Mouse (Mus musculus) lung, postnatal 10 days (tissue): Measurements from ENCODE around the gene Cited2.
A peak's percentile ranks its signal among the peaks of the same experiment; 100 is the strongest.

Experiments
- DNase-seq: peaks from one replicate; pipeline ENCODE4 v3.0.0; 2021

The Cited2 gene

DNA sequence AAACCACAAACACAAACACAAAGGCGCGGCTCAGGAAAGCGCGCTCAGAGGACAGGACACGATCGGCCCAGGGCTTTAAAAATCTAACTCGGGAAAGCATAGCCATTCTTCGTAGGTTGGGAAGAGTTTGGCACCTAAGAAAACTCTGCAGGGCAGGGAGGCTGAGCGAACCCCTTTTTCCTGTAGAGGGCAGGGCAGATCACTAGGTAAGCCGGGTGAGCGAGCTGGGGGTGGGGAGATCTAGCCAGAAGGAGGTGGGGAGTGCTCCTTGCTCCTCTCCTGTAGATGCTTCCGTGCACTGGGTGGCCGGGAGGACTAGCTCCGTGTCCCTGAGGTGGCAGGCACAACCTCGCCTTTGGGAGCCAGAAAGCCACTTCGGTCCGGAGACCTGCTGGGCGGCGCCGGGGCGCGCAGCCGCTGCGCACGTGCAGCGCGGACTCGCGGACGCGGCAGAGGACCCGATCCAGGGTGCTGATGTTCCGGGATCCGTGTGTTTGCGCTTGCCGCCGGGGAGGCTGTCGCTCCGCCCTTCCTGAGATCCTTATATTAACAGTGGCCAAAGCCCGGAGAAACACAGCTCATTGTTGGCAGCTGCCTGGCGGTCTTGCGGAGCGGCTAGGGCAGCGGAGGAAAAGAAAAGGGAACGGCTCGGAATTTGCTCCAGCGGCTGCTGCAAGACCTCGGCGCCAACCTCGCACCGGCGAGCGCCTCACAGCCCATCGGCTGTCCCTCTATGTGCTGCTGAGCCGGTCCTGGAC, at the start of gene Cited2:
Cited2 (plus strand) TSS at position 566 of the 758 bp plus-strand sequence.
- DNase-seq: peak; percentile 97

DNA sequence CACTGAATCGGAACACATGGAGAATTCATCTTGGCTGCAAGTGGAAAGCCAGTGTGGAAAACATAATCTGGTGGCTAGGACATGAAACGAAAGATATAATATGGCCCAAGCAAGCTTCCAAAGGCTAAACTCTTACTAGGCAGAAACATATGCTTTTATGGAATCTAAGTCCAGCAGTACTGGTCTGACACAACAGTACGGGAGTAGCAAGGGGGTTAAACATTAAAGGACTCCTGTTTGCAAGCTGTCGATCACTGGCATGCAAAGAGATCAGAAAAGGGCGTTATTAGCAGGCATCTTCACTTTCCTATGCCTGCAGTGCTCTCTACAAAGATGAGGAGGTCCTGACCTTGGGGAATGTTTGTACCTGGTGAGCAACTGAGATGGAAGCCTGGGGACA, 48.6 kb upstream of the Cited2 start:
- DNase-seq: no peak

DNA sequence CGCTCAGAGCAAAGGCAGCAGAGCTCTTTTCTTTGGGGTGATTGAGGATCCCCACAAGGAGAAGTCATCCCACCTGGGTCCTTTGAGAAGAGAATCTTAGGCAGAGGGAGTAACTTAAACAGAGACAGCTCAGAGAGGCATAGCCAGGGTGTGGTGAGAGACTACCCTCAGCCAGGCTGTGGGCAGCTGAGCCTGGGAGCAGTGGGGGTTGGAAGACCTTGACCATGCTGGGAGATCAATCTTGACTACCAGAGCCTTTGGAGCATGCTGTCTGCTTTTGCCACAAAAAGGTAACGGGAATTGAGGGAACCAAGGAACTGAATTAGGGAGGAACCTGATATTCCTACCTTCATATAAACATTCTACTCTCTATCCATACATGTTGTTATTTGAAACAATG, 48.1 kb upstream of the Cited2 start:
- DNase-seq: no peak

DNA sequence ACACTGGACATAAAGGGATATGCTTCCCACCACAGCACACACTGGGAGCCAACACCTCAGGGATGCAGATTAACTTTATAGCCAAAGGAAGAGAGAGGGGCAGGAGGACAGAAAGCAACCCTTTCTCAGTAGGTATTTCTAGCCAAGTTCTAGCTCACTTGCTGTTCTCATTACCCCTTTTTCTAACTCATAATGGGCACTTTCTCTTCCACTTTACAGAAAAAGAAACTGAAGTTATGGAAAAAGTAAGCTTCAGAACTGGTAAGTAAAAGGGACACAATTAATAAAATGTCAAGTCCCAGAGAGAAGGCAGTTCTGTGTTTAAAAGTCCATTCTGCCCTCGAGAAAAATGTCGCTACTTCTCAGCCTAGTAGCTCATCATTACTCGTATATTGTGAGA, 46.6 kb upstream of the Cited2 start:
- no peak for DNase-seq

DNA sequence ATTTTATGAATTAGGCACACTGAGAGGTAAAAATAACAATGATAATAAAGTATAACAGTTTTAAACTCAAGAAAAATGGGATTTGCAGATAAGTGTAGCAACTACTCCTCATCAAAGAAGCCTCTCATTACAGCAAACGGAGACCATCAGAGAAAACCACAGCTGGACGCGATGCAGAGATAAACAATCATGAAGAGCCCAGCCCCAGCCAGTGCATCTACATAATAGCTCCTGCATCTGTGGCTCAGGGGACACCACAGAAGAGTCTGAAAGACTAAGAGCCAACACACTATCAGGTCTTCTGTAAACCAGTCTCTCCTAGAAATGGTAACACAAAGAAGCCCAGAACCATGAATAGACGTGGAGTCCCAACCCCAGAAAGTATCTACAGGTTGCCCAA, 45.7 kb upstream of the Cited2 start:
- no peak for DNase-seq

DNA sequence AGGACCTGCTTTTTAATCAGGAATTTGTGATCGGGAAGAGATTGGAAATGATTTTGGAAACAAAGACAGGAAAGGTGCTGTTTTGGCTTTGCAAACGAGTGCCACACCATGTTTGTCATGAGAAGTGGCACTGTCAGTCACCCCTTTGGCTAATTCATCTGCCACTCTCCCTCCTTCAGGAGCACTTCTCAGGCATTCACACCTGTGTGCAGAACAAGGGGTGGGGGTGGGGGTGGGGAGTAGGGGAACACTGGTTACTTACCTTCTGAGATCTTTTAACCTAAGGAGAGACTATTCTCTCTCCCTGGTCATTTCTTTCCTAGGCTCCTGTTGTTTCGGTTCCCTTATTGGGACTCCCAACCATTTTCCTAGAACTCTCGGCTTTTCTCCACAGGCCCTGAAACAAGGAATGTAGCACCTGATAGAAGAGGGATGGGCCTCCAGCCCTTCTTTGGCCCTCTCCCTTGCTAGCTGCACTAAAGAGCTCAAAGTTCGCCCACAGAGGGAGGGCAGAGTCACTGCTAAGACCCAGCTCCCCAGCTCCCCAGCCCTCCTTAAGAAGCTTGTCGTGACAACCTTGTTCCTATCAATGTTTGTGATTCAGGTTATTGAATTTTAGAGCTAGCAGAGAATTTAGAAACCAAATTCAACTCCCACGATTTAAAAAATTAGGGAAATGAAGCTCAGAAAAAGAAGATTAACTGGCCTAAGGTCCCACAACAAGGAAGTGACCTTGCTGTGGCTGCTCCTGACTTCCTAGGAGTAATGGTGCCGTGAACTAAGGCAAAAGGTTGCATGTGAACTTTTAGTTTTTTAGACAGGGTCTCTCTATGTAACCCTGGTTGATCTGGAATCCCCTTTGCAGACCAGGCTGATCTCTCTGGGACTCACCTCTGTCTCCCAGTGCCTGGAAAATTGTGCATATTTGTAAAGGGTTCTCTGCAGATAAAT, 42.3 kb upstream of the Cited2 start:
- no peak for DNase-seq

DNA sequence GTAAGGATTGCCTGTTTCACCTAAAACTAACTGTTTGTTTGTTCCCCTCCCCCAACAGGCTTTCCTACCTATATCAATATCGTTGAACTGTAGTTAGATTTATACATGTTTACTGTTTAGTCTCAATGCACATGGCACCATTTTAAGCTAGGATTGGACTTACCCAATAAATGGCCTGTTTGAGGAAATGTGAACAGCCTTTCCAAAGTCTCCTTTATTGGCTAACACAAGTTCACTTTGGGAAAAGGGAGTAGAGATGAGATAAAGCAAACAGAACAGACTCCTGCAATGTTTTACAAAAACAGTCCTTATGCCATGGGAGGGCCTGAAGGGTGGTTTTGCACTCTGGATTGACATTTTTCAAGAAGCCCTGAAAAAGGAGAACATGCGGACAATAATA, 41.6 kb upstream of the Cited2 start:
- no peak for DNase-seq

DNA sequence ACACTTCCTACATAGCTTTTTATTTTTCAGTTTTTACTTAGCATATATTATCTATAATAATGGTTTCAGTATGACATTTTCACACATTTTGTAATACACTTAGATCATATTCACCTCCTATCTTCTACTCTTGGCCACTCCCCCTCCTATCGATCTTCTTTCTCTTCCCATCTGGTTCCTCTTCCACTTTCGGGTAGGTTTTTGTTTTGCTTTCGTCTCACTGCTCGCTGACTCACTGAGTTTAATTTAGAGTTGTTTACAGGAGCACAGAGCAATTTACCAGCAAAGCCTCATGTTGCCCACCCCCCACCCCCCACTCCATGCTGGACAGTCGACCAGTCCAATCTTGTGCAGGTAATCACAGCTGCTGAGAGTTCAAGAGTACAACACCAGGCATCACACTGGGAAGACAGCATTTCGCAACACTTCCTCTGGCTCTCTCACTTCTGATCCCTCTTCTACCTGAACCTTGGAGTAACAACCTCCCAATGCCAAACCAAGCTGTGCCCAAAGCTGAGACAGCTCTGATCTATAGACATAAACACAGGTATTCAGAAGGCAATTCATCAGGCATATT, 39.1 kb upstream of the Cited2 start:
- no peak for DNase-seq

DNA sequence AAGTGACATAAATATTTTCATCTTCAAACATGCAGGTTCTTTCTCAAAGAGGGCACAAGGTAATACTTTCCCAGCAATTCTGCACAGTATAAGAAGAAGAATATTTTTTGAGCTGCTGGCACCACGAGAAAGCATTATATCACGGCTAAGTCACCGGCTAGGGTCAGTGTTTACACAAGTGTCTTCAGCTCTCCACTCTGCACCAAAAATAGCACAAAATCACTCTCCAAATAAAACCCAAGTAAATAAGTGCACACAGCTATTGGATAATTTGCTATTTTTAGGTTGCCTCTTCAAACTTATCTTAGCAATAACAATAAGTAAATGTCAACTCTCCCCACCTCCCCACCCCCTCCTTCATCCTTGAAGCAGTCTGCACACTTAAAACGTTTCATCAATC, 33.2 kb upstream of the Cited2 start:
- no peak for DNase-seq

DNA sequence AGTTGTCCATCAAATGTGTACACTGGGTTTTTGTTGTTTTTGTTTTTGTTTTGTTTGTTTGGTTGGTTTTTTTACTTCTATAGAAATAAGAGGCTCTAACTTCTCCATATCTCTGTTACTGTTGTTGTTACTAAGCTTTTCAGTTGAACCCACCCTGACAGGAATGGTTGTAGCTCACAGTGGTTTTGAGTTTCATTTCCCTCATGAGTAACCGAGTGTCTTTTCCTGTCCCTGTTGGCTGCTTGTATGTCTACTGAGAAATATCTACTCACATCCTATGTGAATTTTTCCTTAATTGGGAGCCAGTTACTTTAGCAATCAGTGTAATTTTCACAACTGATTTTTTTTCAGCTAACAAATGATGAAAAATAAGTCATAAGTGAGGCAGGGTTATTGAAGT, 31.3 kb upstream of the Cited2 start:
- DNase-seq: no peak

DNA sequence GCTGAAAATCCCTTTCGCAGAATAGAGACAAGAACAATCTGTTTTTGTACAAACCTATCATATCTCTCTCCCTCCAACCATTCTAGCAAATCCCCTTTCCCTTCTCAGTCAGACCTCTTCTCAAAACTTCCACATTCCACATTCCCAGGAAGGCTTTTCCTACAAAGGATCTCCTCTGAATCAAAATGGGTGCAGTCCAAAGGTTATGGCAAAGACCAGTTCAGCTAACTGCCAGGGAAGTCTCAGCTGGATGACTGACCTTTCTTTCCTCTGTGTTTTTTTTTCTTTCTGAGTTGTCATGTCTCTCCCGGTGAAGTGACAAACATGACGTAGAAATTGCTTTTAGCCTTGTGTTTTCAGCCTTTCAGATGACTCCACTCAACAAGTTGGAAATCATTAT, 27.2 kb upstream of the Cited2 start:
- DNase-seq: no peak

DNA sequence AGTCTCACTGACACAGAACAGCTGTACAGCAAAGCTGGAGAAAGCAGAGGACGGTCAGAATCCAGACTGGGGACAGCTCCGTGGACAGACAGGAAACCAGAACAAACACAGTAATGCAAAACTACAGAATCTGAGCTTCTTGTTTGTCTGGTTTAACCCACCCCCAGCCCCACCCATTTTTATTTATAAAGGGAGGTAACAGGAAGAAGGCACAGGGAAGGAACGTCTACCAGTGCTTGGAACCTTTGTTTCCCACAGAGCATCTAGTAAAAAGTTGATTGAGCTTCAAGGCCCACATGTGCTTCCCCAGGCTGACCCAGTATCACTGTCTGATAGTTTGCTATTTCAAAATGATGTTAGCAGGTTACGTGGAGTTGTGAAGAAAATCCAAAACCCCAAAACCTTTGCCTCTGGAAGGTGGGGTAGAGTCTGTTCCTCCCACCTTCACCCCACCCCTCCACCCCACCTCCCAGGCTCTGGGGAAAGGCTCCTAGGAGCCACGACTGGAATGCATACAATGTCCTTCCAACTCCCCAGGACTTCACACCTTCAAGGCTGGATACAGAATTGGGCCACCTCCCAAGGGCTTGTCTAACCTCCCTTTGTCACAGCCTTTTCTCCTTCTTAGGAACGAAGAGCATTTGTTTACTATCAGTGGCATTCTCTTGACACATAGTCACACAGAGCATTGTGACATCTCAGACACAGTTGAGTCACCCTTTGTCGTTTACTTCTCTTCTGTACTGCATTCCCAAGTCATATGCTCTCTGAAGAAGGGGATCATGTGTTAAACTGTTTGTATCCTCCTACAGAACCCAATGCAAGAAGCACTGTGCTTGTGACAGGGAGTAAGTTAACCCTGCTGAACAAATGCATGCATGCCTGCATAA, 25.4 kb upstream of the Cited2 start:
- DNase-seq: no peak

DNA sequence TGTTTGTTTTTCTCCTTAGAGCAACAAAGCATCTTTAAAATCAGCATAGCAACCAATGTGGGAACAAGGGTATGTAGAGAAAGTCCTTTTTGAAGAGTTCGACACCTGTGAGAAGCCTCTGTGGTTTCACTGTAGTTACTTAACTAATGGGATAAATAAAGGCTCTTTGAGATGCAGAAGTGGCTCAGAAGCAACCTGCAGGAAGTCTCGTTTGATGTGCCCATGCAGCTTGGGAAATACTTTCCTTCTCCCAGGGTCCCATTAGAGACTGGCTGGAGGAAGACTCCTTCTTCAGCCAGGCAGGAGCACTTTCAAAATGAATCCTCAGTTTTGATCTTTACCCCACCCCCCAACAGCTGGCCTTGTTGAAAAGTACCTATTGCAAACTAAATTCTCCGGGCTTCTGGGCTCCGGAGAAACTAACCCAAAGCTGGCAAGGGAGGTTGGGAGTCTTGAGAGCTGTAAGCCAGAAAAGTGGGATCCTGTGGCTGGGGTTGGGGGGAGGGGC, 17.5 kb upstream of the Cited2 start:
- DNase-seq: no peak

DNA sequence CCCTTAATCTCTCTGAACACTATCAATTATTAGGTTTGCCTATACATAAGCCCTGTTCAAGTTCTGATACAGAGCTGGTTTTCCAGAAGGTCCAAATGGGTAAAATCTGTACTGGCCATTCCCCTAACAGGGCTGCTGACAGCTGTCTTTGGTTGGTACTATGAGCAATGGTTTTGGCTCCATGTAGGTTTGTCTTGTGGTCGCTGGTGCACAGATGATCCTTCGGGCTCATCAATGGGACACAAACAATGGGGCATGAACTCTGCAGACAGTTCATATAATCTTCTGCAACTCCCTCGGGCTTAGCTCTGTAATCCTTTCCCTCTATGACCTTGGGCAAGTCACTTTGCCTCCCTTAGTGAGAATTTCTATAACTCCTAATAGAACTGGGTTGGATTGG, 12.3 kb upstream of the Cited2 start:
- DNase-seq: no peak

DNA sequence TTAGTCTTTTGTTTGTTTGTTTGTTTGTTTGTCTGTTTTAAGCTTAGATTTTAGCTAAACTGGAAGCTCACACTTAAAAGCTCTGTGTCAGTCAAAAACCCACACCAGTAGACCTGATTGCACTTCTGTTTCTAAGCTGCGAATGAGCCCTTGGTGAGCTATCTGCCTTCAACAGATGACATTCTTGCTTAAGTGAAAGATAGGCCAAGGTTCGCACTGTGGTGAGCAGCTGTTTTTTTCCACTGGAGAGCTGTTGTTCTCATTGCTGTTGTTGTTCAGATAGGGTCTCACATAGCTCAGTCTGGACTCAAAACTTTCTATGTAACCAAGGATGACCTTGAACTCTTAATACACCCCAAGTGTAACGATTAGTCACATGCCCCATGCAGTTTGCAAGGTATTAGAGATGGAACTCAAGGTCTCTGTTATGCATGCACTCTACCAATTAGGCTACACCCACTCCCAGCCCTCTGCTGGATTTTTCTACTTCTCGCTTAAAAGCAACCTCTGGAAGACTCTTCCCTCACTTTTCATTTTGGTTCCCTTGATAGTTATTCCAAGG, 3.9 kb upstream of the Cited2 start:
- no peak for DNase-seq

DNA sequence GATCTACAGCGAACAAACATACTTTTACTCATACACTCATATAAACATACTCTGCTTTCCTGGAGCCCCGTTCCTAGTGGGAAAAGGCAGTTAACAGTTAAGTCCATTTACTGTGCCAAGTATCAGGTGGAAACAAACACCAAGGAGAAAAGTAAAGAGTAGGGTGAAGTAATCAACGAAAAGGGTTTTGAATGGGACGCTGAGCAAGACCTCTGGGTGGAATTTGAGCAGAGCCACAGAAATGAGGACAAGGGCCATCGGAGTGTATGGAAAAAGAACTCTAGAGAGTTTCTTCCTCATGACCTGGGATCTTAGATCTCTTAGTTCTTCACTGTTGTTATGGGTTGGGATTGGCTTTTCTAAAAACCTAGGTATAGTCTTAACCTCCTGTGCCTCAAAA, 3.4 kb upstream of the Cited2 start:
- no peak for DNase-seq

DNA sequence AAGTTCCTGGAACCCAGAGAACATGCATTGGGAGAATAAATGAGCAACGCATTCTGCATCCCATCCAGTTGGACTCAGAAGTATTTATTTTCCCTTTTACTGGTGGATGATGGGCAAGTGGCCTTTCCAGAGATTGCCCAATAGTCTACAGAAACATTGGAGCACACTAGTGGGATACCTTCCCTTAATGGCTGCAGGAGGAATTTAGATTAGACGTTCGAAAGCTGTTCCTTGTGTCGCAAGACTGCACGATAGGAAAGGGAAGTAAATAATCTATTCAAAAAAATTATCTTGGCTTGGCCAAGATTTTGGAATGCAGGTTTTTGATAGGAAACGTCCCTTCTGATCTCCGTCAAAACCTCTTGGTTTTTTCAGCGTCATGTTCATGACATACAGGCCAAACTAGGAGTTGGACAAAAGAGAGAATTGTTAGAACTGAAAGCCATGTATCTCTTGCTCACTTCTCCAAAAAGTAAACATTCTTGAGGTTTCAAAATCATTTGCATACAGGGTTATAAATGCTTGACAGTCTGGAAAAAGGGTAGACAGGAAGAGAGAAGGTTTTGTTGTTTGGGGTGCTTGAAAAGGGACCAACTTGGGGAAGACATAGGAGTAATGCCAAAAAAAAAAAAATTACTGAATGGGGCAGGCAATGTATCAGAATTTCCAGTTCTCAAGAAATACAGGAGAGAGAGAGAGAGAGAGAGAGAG, 2.0 kb upstream of the Cited2 start:
- no peak for DNase-seq

DNA sequence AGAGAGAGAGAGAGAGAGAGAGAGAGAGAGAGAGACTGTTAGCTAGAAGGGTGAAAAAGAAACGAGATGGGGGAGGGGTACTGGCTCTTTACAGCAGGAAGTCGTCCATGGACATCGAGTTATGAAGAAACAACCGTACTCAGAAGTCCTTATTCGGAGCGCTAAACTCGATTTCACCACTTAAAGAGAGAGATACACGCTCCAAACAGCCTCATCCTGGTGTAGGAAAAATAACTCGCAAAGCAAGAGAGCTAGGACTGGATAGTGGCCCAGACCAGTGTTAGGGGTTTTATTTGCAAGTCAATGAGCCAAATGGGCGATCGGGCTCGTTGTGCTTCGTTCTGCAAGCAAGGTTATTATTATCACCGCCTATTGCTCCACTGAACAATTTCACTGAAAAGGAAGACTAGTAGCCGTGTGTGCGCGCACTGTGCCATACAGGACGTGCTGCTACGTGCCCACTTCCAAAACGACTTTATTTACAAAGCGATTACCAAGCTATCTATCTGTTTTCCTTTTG, 1.4 kb upstream of the Cited2 start:
- peak; percentile 66 for DNase-seq

DNA sequence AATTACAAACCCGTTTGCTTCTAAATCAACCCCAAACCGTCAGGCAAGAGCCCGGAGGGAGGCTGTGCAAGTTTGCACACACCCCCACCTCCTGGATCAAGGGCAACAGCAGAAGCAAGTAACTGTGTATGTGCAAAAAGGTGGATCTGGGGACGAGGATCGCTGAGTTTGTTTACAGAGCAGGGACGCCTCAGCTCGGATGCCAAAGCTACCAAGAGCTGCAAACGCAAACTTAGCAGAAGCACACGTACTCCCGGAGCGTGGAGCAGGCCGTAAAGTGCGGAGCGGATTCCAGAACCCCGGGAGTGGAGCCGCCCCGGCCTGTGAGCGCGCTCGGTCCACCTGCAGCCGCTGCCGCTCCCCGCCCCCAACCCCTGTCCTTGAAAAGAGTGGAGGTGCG, 860 bp upstream of the Cited2 start:
- peak; percentile 95 for DNase-seq

DNA sequence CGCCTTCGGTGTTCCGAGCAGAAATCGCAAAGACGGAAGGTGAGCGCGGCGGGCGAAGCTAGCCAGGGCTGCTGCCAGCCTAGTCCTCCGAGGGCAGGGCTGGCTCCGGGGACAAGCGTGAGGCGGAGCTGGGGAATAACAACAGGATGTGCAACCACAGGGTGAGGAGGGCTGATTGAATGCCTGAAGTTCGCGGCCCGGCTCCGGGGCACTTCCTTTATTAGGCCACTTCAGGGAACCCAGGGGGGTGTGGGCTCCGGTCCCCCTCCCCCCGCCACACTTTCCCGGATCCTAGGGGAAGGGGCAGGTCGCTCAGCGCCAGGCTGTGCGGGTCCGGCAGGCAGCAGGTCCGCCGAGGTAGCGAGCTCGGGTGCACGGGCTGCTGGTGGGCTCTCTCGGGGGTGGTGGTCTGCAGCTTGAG, 413 bp downstream of the Cited2 start:
- DNase-seq: peak; percentile 76
